Mouse (Mus musculus) E14TG2a.4 (cell line): Measurements from ENCODE around the gene Ero1lb.
"Not testable (repeated sequence)": the region's sequence is repeated elsewhere in the genome, so short reads cannot be mapped to it uniquely, and the experiment has no call there.

Source experiments
- H3K27me3 ChIP-seq: 2 replicates; pipeline ENCODE4 v1.6.1; 2014; ENCODE audit warnings: low read length, control low read depth; ENCODE audit not compliant: insufficient read depth
- H3K36me3 ChIP-seq: 2 replicates; pipeline ENCODE4 v1.6.1; 2014; ENCODE audit warnings: low read length, control low read depth; ENCODE audit not compliant: insufficient read depth
- H3K4me1 ChIP-seq: replicated peaks from 2 replicates; pipeline ENCODE4 v1.6.1; 2014; ENCODE audit warnings: low read depth, low read length, control low read depth
- H3K4me3 ChIP-seq: replicated peaks from 2 replicates; pipeline ENCODE4 v1.5.1; 2014; ENCODE audit warnings: mild to moderate bottlenecking, low read length
- H3K9me3 ChIP-seq: 2 replicates; pipeline ENCODE4 v1.6.1; 2014; ENCODE audit warnings: low read length, control low read depth
- CTCF ChIP-seq: conservative IDR thresholded peaks from 2 replicates; pipeline ENCODE4 v1.5.1; 2014; ENCODE audit warnings: low read length
- NANOG ChIP-seq: IDR thresholded peaks from 2 replicates; pipeline ENCODE4 v1.6.1; 2014; ENCODE audit warnings: borderline replicate concordance, low read length, mixed read lengths
- POU5F1 ChIP-seq: IDR thresholded peaks from 2 replicates; pipeline ENCODE4 v1.6.1; 2014; ENCODE audit warnings: low read length, borderline replicate concordance

Ero1lb gene

GRCm38 (mm10) chr13:12562256-12562655 lies 3.4 kb upstream of the Ero1lb start:
- TF ChIP-seq CTCF (no peak), NANOG (no peak), POU5F1 (no peak)
- no peaks in the 10 kb centered on the region for H3K9me3 ChIP-seq
- no peak overlapping the region for H3K4me3 ChIP-seq
- peaks cover 8% of the 10 kb centered on the region for H3K27me3 ChIP-seq
- H3K4me1 ChIP-seq = peaks cover 17% of the 10 kb centered on the region
- H3K36me3 ChIP-seq = no peaks in the 10 kb centered on the region

GRCm38 (mm10) chr13:12567936-12568335 lies 2.3 kb downstream of the Ero1lb start:
- peaks cover 13% of the 10 kb centered on the region for H3K4me1 ChIP-seq
- no peak overlapping the region for H3K4me3 ChIP-seq
- H3K27me3 ChIP-seq = peaks cover 8% of the 10 kb centered on the region
- H3K36me3 ChIP-seq = no peaks in the 10 kb centered on the region
- TF ChIP-seq CTCF (no peak), POU5F1 (no peak), NANOG (no peak)
- no peaks in the 10 kb centered on the region for H3K9me3 ChIP-seq

GRCm38 (mm10) chr13:12568597-12569469 lies 3.2 kb downstream of the Ero1lb start:
- Histone ChIP-seq H3K4me1 (peaks cover 13% of the 10 kb centered on the region), H3K4me3 (no peak overlapping the region), H3K9me3 (no peaks in the 10 kb centered on the region), H3K27me3 (peaks cover 8% of the 10 kb centered on the region), H3K36me3 (no peaks in the 10 kb centered on the region)
- TF ChIP-seq CTCF (no peak), NANOG (no peak), POU5F1 (no peak)

- Histone ChIP-seq H3K36me3 (no peaks in the 10 kb centered on the region), H3K27me3 (peaks cover 8% of the 10 kb centered on the region), H3K9me3 (no peaks in the 10 kb centered on the region), H3K4me1 (peaks cover 13% of the 10 kb centered on the region), H3K4me3 (no peak overlapping the region)
- TF ChIP-seq POU5F1 (no peak), CTCF (no peak), NANOG (no peak)
Observed at GRCm38 (mm10) chr13:12569741-12570140, 4.1 kb downstream of the Ero1lb start.

GRCm38 (mm10) chr13:12574979-12575536 lies 9.4 kb downstream of the Ero1lb start:
- TF ChIP-seq CTCF (no peak), NANOG (no peak), POU5F1 (no peak)
- no peaks in the 10 kb centered on the region for H3K36me3 ChIP-seq
- no peaks in the 10 kb centered on the region for H3K9me3 ChIP-seq
- H3K4me3 ChIP-seq = no peak overlapping the region
- H3K4me1 ChIP-seq = no peaks in the 10 kb centered on the region
- no peaks in the 10 kb centered on the region for H3K27me3 ChIP-seq

GRCm38 (mm10) chr13:12578145-12578544 lies 12.5 kb downstream of the Ero1lb start:
- no peak for TF ChIP-seq POU5F1
- TF ChIP-seq CTCF = no peak
- TF ChIP-seq NANOG = no peak
- Histone ChIP-seq H3K4me1 (no peaks in the 10 kb centered on the region), H3K36me3 (no peaks in the 10 kb centered on the region), H3K9me3 (no peaks in the 10 kb centered on the region), H3K4me3 (no peak overlapping the region), H3K27me3 (no peaks in the 10 kb centered on the region)

- Histone ChIP-seq H3K36me3 (no peaks in the 10 kb centered on the region), H3K9me3 (no peaks in the 10 kb centered on the region), H3K4me1 (no peaks in the 10 kb centered on the region), H3K4me3 (no peak overlapping the region), H3K27me3 (no peaks in the 10 kb centered on the region)
- TF ChIP-seq POU5F1 = no peak
- no peak for TF ChIP-seq NANOG
- peak; percentile 75 for TF ChIP-seq CTCF
Observed at GRCm38 (mm10) chr13:12589003-12589402, 23.3 kb downstream of the Ero1lb start.

- not testable (repeated sequence) for H3K4me3 ChIP-seq, H3K36me3 ChIP-seq, H3K4me1 ChIP-seq, H3K27me3 ChIP-seq, H3K9me3 ChIP-seq
Observed at GRCm38 (mm10) chr13:12597075-12597474, 31.4 kb downstream of the Ero1lb start.

- H3K36me3 ChIP-seq, H3K9me3 ChIP-seq, H3K4me3 ChIP-seq, H3K27me3 ChIP-seq, H3K4me1 ChIP-seq: not testable (repeated sequence)
Observed at GRCm38 (mm10) chr13:12610206-12610605, 44.5 kb downstream of the Ero1lb start.

GRCm38 (mm10) chr13:12614026-12614425 lies 48.4 kb downstream of the Ero1lb start:
- not testable (repeated sequence) for H3K36me3 ChIP-seq, H3K4me1 ChIP-seq, H3K27me3 ChIP-seq, H3K9me3 ChIP-seq, H3K4me3 ChIP-seq

GRCm38 (mm10) chr13:12614591-12614990 lies 48.9 kb downstream of the Ero1lb start:
- H3K4me1 ChIP-seq, H3K4me3 ChIP-seq, H3K36me3 ChIP-seq, H3K27me3 ChIP-seq, H3K9me3 ChIP-seq: not testable (repeated sequence)

GRCm38 (mm10) chr13:12615014-12615413 lies 49.3 kb downstream of the Ero1lb start:
- H3K9me3 ChIP-seq, H3K4me1 ChIP-seq, H3K4me3 ChIP-seq, H3K27me3 ChIP-seq, H3K36me3 ChIP-seq: not testable (repeated sequence)

- H3K4me1 ChIP-seq, H3K4me3 ChIP-seq, H3K36me3 ChIP-seq, H3K27me3 ChIP-seq, H3K9me3 ChIP-seq: not testable (repeated sequence)
Observed at GRCm38 (mm10) chr13:12616489-12616888, 50.8 kb downstream of the Ero1lb start.
